Mouse (Mus musculus): ENCODE results near the gene Padi1. TPM values are rescaled to one million over a fixed set of nuclear protein-coding genes. Genes with fewer than 3 reads are reported as not detected.

Padi1 gene
- polyA plus RNA-seq, 1 experiment, result not detected

GRCm38 (mm10) chr4:140785217-140785616, 60.4 kb downstream of the Padi1 start:
- Histone ChIP-seq H3K9me3 (ENCODE audit: control insufficient read depth, low read length) (peaks cover 17% of the 10 kb centered on the region), H3K27me3 (ENCODE audit: control insufficient read depth) (no peaks in the 10 kb centered on the region), H3K4me1 (ENCODE audit: control insufficient read depth) (no peaks in the 10 kb centered on the region), H3K4me3 (replicated peaks) (no peak overlapping the region), H3K36me3 (ENCODE audit: control insufficient read depth) (no peaks in the 10 kb centered on the region)
- TF ChIP-seq TAL1 (IDR thresholded peaks at IDR 0.05; ENCODE audit: low read length) (no peak), GATA1 (IDR thresholded peaks at IDR 0.05; ENCODE audit: low read length) (no peak)

- TF ChIP-seq TAL1 (IDR thresholded peaks at IDR 0.05; ENCODE audit: low read length) (no peak), GATA1 (IDR thresholded peaks at IDR 0.05; ENCODE audit: low read length) (no peak)
- Histone ChIP-seq H3K27me3 (ENCODE audit: control insufficient read depth) (no peaks in the 10 kb centered on the region), H3K36me3 (ENCODE audit: control insufficient read depth) (no peaks in the 10 kb centered on the region), H3K9me3 (ENCODE audit: control insufficient read depth, low read length) (peaks cover 17% of the 10 kb centered on the region), H3K4me3 (replicated peaks) (no peak overlapping the region), H3K4me1 (ENCODE audit: control insufficient read depth) (no peaks in the 10 kb centered on the region)
These were observed 61.2 kb downstream of the Padi1 start for GRCm38 (mm10) chr4:140784292-140784945.

DNA sequence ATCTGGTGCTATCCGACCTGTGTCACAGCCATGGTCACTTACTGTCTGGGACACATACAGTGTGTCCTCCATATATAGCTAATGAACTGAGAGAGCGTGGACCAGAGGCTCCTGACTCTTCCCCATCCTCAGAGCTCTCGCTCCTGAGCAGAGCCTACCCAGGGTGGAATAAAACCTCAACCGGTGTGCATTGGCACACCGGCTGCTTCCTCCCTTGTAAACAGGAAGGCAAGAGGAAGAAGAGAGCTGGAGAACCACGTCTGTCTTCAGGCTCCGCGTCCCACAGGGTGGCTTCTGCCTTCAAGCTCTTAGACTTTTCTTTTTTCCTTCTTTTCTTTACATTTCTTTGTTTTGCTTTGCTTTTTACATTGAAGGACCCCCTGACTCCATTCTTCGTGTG, 62.8 kb downstream of the Padi1 start:
- TF ChIP-seq TAL1 (IDR thresholded peaks at IDR 0.05; ENCODE audit: low read length) (no peak), GATA1 (IDR thresholded peaks at IDR 0.05; ENCODE audit: low read length) (no peak)
- H3K9me3 ChIP-seq (ENCODE audit: control insufficient read depth, low read length), result peaks cover 17% of the 10 kb centered on the region
- H3K4me3 ChIP-seq (replicated peaks), result no peak overlapping the region

DNA sequence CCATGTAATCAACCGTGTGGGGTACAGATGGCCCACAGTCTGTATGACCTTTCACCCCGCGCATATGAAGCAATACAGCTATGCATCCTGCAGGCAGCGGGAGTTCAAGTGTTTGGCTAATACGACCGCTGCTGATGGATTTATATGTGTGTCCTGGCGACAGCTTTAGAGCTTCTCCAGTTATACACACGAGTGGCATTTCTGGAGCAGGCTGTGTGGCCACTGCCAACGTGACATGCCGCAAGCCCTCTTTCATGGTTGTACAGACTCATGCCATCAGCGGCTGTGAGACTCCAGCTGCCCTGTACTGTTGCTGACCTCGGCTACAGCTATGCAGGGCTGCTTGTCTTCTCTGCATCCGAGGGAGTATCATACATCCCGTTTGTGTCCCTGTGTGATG, 65.1 kb downstream of the Padi1 start:
- no peaks in the 10 kb centered on the region for H3K27me3 ChIP-seq (ENCODE audit: control insufficient read depth)
- TF ChIP-seq GATA1 (IDR thresholded peaks at IDR 0.05; ENCODE audit: low read length) (no peak), TAL1 (IDR thresholded peaks at IDR 0.05; ENCODE audit: low read length) (no peak)
- H3K9me3 ChIP-seq (ENCODE audit: control insufficient read depth, low read length), result peaks cover 7% of the 10 kb centered on the region
- no peak overlapping the region for H3K4me3 ChIP-seq (replicated peaks)
- no peaks in the 10 kb centered on the region for H3K36me3 ChIP-seq (ENCODE audit: control insufficient read depth)
- H3K4me1 ChIP-seq (ENCODE audit: control insufficient read depth), result no peaks in the 10 kb centered on the region

More for the DNA sequence above, 62.8 kb downstream of the Padi1 start:
- Histone ChIP-seq H3K36me3 (ENCODE audit: control insufficient read depth) (no peaks in the 10 kb centered on the region), H3K4me1 (ENCODE audit: control insufficient read depth) (no peaks in the 10 kb centered on the region), H3K27me3 (ENCODE audit: control insufficient read depth) (no peaks in the 10 kb centered on the region)

DNA sequence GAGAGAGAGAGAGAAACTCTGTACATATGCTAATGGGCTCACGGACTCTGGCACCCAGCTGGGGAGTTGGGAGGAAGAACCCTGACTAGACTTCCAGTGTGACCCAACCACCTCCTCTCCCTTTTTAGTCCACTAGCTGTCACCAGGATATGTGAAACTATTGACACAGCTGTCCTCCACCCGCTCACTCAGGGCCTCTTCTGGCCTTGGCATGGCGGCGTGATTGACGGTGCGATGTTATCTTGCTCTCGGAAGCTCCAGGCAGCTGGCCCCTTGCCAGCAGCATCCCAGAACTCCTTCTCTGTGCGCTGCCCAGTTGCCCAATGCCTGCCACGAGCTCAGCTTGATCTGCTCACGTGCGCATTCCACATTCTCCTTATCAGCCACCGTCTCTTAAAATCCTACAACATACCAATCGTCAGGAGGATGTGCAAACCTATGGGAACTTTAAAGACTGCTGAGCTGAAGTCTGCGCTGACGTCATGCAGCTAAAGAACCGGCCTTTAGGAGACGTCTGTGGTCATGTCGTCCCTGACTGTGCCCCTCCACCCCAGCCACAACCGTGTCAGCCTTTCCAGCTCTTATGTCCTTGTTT, 65.7 kb downstream of the Padi1 start:
- Histone ChIP-seq H3K9me3 (ENCODE audit: control insufficient read depth, low read length) (peaks cover 7% of the 10 kb centered on the region), H3K4me3 (replicated peaks) (no peak overlapping the region), H3K27me3 (ENCODE audit: control insufficient read depth) (no peaks in the 10 kb centered on the region), H3K36me3 (ENCODE audit: control insufficient read depth) (no peaks in the 10 kb centered on the region), H3K4me1 (ENCODE audit: control insufficient read depth) (no peaks in the 10 kb centered on the region)
- TF ChIP-seq GATA1 (IDR thresholded peaks at IDR 0.05; ENCODE audit: low read length) (no peak), TAL1 (IDR thresholded peaks at IDR 0.05; ENCODE audit: low read length) (no peak)

DNA sequence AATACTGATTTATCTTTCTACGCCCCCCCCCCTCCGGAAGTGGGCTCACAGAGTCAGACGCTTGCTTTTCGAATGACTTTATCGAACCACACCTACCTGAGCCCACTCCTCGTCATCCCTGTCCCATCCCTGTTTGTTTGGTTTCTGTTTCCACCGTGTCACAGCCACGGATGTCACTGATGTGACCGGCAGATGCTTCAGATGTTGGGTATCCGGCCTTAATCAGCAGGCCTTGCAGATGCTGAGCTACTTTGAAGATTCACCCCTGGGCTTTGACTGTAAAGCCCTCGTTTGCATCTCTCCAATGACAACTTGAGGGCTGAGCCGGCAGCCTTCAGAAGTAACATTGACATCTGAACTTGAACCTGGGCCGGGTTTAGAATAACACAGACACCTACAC, 69.0 kb downstream of the Padi1 start:
- Histone ChIP-seq H3K4me3 (replicated peaks) (no peak overlapping the region), H3K4me1 (ENCODE audit: control insufficient read depth) (peaks cover 4% of the 10 kb centered on the region), H3K27me3 (ENCODE audit: control insufficient read depth) (no peaks in the 10 kb centered on the region), H3K9me3 (ENCODE audit: control insufficient read depth, low read length) (no peaks in the 10 kb centered on the region), H3K36me3 (ENCODE audit: control insufficient read depth) (no peaks in the 10 kb centered on the region)
- TF ChIP-seq TAL1 (IDR thresholded peaks at IDR 0.05; ENCODE audit: low read length) (no peak), GATA1 (IDR thresholded peaks at IDR 0.05; ENCODE audit: low read length) (no peak)

- Histone ChIP-seq H3K4me1 (ENCODE audit: control insufficient read depth) (peaks cover 6% of the 10 kb centered on the region), H3K4me3 (replicated peaks) (no peak overlapping the region), H3K27me3 (ENCODE audit: control insufficient read depth) (no peaks in the 10 kb centered on the region), H3K36me3 (ENCODE audit: control insufficient read depth) (no peaks in the 10 kb centered on the region), H3K9me3 (ENCODE audit: control insufficient read depth, low read length) (no peaks in the 10 kb centered on the region)
- TF ChIP-seq GATA1 (IDR thresholded peaks at IDR 0.05; ENCODE audit: low read length), result no peak
- no peak for TF ChIP-seq TAL1 (IDR thresholded peaks at IDR 0.05; ENCODE audit: low read length)
These were observed 69.7 kb downstream of the Padi1 start for GRCm38 (mm10) chr4:140775876-140776275.

DNA sequence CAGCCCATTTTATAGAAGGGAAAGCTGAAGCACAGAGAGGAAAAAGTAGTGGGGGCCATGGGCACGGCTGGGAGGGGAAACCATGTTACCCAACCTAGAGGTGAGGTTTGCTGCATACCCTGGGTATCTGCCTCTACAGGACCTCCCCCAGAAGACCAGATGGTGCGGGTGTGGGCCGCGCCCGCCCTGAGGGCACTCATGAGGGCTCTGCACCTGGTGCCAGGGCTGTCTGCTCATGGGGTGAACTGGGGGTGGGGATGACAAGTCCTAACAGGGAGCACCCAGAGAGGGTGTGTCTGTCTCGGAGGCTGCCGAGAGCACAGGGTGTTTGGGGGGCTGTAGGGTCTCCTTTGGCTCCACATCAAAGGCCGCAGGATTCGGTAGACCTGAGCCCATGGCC, 70.7 kb downstream of the Padi1 start:
- Histone ChIP-seq H3K36me3 (ENCODE audit: control insufficient read depth) (no peaks in the 10 kb centered on the region), H3K9me3 (ENCODE audit: control insufficient read depth, low read length) (no peaks in the 10 kb centered on the region), H3K4me1 (ENCODE audit: control insufficient read depth) (peaks cover 11% of the 10 kb centered on the region), H3K27me3 (ENCODE audit: control insufficient read depth) (no peaks in the 10 kb centered on the region), H3K4me3 (replicated peaks) (no peak overlapping the region)
- TF ChIP-seq TAL1 (IDR thresholded peaks at IDR 0.05; ENCODE audit: low read length) (no peak), GATA1 (IDR thresholded peaks at IDR 0.05; ENCODE audit: low read length) (no peak)

- no peaks in the 10 kb centered on the region for H3K27me3 ChIP-seq (ENCODE audit: control insufficient read depth)
- H3K9me3 ChIP-seq (ENCODE audit: control insufficient read depth, low read length), result no peaks in the 10 kb centered on the region
- no peak within 1 kb of the TSS for H3K4me3 ChIP-seq (replicated peaks)
- no peaks in the 10 kb centered on the region for H3K36me3 ChIP-seq (ENCODE audit: control insufficient read depth)
- peaks cover 14% of the 10 kb centered on the region for H3K4me1 ChIP-seq (ENCODE audit: control insufficient read depth)
- TF ChIP-seq GATA1 (IDR thresholded peaks at IDR 0.05; ENCODE audit: low read length), result no peak
- TF ChIP-seq TAL1 (IDR thresholded peaks at IDR 0.05; ENCODE audit: low read length), result no peak
These were observed 71.4 kb downstream of the Padi1 start, which contains the start of gene Padi4 for GRCm38 (mm10) chr4:140774025-140774800. Padi4 (minus strand) TSS chr4:140774236.

Data from erythroblast, embryonic 14.5 days (primary cell).